Mouse (Mus musculus): ENCODE measurements around the gene Oxtr. TPM values are rescaled to one million over a fixed set of nuclear protein-coding genes. Genes with fewer than 3 reads are reported as not detected.

Oxtr gene
- total RNA-seq, 2 experiments from 2014 or later: 9.4 to 10.6 TPM

- no peak for DNase-seq (ENCODE audit: low spot score in 2 of 2)
- intact Hi-C loops (cut with DNase I): loop anchor here (5.0 to 10.0 kb wide), 2 partner anchors 201 to 513 kb away; no protein-coding TSS in a partner anchor
Observed at GRCm38 (mm10) chr6:112491521-112491920, 1.8 kb upstream of the Oxtr start.

- intact Hi-C loops (cut with DNase I): loop anchor here (5.0 to 10.0 kb wide), 2 partner anchors 202 to 514 kb away; no protein-coding TSS in a partner anchor
- DNase-seq (ENCODE audit: low spot score in 2 of 2): peak; percentile 82 to 89
Observed at GRCm38 (mm10) chr6:112490625-112491242, 991 bp upstream of the Oxtr start.

- peak in 1 of 2 experiments; percentile 23 for DNase-seq (ENCODE audit: low spot score in 2 of 2)
Observed at GRCm38 (mm10) chr6:112489181-112489909, 398 bp downstream of the Oxtr start.

GRCm38 (mm10) chr6:112488821-112489180 lies 942 bp downstream of the Oxtr start:
- intact Hi-C loops (cut with DNase I): loop anchor here (5.0 to 10.0 kb wide), 2 partner anchors 82 to 284 kb away; no protein-coding TSS in a partner anchor
- no peak for DNase-seq (ENCODE audit: low spot score in 2 of 2)

More at GRCm38 (mm10) chr6:112489181-112489909, 398 bp downstream of the Oxtr start:
- intact Hi-C loops (cut with DNase I): loop anchor here (5.0 to 10.0 kb wide), 2 partner anchors 82 to 285 kb away; no protein-coding TSS in a partner anchor

- intact Hi-C loops (cut with DNase I): loop anchor here (5.0 to 10.0 kb wide), 2 partner anchors 81 to 283 kb away; no protein-coding TSS in a partner anchor
- DNase-seq (ENCODE audit: low spot score in 2 of 2): no peak
Observed at GRCm38 (mm10) chr6:112487993-112488392, 1.8 kb downstream of the Oxtr start.

- intact Hi-C loops (cut with DNase I): loop anchor here (5.0 to 10.0 kb wide), 2 partner anchors 112 to 280 kb away; no protein-coding TSS in a partner anchor
Observed at GRCm38 (mm10) chr6:112484316-112484715, 5.4 kb downstream of the Oxtr start.

GRCm38 (mm10) chr6:112479861-112480260 lies 9.9 kb downstream of the Oxtr start:
- DNase-seq (ENCODE audit: low spot score in 2 of 2): no peak
- intact Hi-C loops (cut with DNase I): loop anchor here (5.0 to 10.0 kb wide), 2 partner anchors 108 to 275 kb away; no protein-coding TSS in a partner anchor

More at GRCm38 (mm10) chr6:112484316-112484715, 5.4 kb downstream of the Oxtr start:
- peak in 1 of 2 experiments; percentile 28 for DNase-seq (ENCODE audit: low spot score in 2 of 2)

- no peak for DNase-seq (ENCODE audit: low spot score in 2 of 2)
- intact Hi-C loops (cut with DNase I): no loop called here
Observed at GRCm38 (mm10) chr6:112471644-112472043, 18.1 kb downstream of the Oxtr start.

- intact Hi-C loops (cut with DNase I): no loop called here
- no peak for DNase-seq (ENCODE audit: low spot score in 2 of 2)
Observed at GRCm38 (mm10) chr6:112466001-112466400, 23.7 kb downstream of the Oxtr start.

GRCm38 (mm10) chr6:112465441-112465840 lies 24.3 kb downstream of the Oxtr start:
- intact Hi-C loops (cut with DNase I): no loop called here
- peak in 1 of 2 experiments; percentile 28 for DNase-seq (ENCODE audit: low spot score in 2 of 2)

GRCm38 (mm10) chr6:112463331-112463730 lies 26.4 kb downstream of the Oxtr start:
- intact Hi-C loops (cut with DNase I): no loop called here
- DNase-seq (ENCODE audit: low spot score in 2 of 2): no peak

- DNase-seq (ENCODE audit: low spot score in 2 of 2): no peak
- intact Hi-C loops (cut with DNase I): no loop called here
Observed at GRCm38 (mm10) chr6:112461459-112461858, 28.3 kb downstream of the Oxtr start.

GRCm38 (mm10) chr6:112459341-112459749 lies 30.4 kb downstream of the Oxtr start, which contains the start of gene Cav3:
Gene Cav3 (plus strand): TSS chr6:112459505.
- DNase-seq (ENCODE audit: low spot score in 2 of 2): peak in 1 of 2 experiments; percentile 22
- intact Hi-C loops (cut with DNase I): no loop called here

GRCm38 (mm10) chr6:112445675-112446074 lies 44.1 kb downstream of the Oxtr start:
- DNase-seq (ENCODE audit: low spot score in 2 of 2): no peak
- intact Hi-C loops (cut with DNase I): no loop called here

- DNase-seq (ENCODE audit: low spot score in 2 of 2): no peak
- intact Hi-C loops (cut with DNase I): no loop called here
Observed at GRCm38 (mm10) chr6:112426018-112426732, 63.6 kb downstream of the Oxtr start.

GRCm38 (mm10) chr6:112423746-112424501 lies 65.8 kb downstream of the Oxtr start:
- peak; percentile 9 to 69 for DNase-seq (ENCODE audit: low spot score in 2 of 2)
- intact Hi-C loops (cut with DNase I): no loop called here

Data from left cerebral cortex, postnatal 14 days (tissue).